Comparison of ENCODE assay signal across 9 mouse cellular contexts in genomic region chr2:178415150-178415448, GRCm38 (mm10). TPM values are rescaled to one million over a fixed set of nuclear protein-coding genes. Genes with fewer than 3 reads are reported as not detected.
DNase-seq lines count a peak whose midpoint lies in the region; ATAC-seq and TF ChIP-seq lines count a peak whose summit lies in the region.
"Had no signal": no experiment of that assay in that cellular context is flagged by ENCODE, and none has a peak within 500 bp of the region (broad histone marks: within the 10 kb centered on the region; RNA-seq: fewer than 3 reads in every experiment).

No protein-coding gene starts in this region.

- H3K36me3 ChIP-seq in megakaryocyte, embryonic 14.5 days (replicated peaks; ENCODE audit: low read length), result peaks cover 34% of the 10 kb centered on the region
- H3K36me3 ChIP-seq in limb, embryonic 14.5 days (ENCODE audit: control insufficient read depth, insufficient read depth, low read length), result peaks cover 6% of the 10 kb centered on the region; the same call in 1 of the 2 replicates
- H3K36me3 ChIP-seq in stomach, embryonic 16.5 days (ENCODE audit: control insufficient read depth, insufficient read depth, low read length), result peaks cover 4% of the 10 kb centered on the region; the same call in 1 of the 2 replicates

- peaks cover 79% of the 10 kb centered on the region for H3K4me1 ChIP-seq in megakaryocyte, embryonic 14.5 days
- H3K4me1 ChIP-seq in limb, embryonic 14.5 days (ENCODE audit: control insufficient read depth, insufficient read depth, low read length), result peaks cover 12% of the 10 kb centered on the region
- peaks cover 21% of the 10 kb centered on the region for H3K4me1 ChIP-seq in stomach, embryonic 16.5 days (ENCODE audit: control insufficient read depth, insufficient read depth, low read length)

- WGBS in limb, embryonic 14.5 days, result 41% methylated on average over 3 of the region's 3 CpGs
- WGBS in stomach, embryonic 16.5 days, result 28% methylated on average over 3 of the region's 3 CpGs

- H3K27ac ChIP-seq in limb, embryonic 14.5 days (replicated peaks; ENCODE audit: low read depth, low read length), result no peak overlapping the region
- 0 out of 2 replicates have a peak overlapping the region, but pooled peaks have one; percentile 21 for H3K27ac ChIP-seq in stomach, embryonic 16.5 days (ENCODE audit: low read length)

- H3K4me3 ChIP-seq in megakaryocyte, embryonic 14.5 days (replicated peaks), result peak overlapping the region; percentile 98
- H3K4me3 ChIP-seq in limb, embryonic 14.5 days (replicated peaks; ENCODE audit: low read length), result peak overlapping the region; percentile 62
- H3K4me3 ChIP-seq in stomach, embryonic 16.5 days (replicated peaks; ENCODE audit: low read length), result peak overlapping the region; percentile 72

- TF ChIP-seq POLR2A in limb, embryonic 14.5 days (IDR thresholded peaks at IDR 0.05; ENCODE audit: borderline replicate concordance, extremely low read depth, insufficient read depth, insufficient read length), result no peak

- no peak for ATAC-seq in cerebellum, adult (ENCODE audit: insufficient number of reproducible peaks, low FRiP score, low TSS enrichment)
- no peak for ATAC-seq in megakaryocyte, adult 5-6 weeks (ENCODE audit: poor library complexity, severe bottlenecking)
- ATAC-seq in limb, embryonic 14.5 days (ENCODE audit: low FRiP score, low read depth), result no peak
- no peak for ATAC-seq in stomach, embryonic 16.5 days (ENCODE audit: insufficient read depth, low FRiP score)

- peaks cover 9% of the 10 kb centered on the region for H3K27me3 ChIP-seq in megakaryocyte, embryonic 14.5 days (replicated peaks)
- H3K27me3 ChIP-seq in limb, embryonic 14.5 days (ENCODE audit: control insufficient read depth, insufficient read depth, low read length), result peaks cover 19% of the 10 kb centered on the region
- 0 out of 2 replicates have a peak, but pooled peaks cover 6% of the 10 kb centered on the region for H3K27me3 ChIP-seq in stomach, embryonic 16.5 days (ENCODE audit: control insufficient read depth, insufficient read depth, low read length)

- peak overlapping the region; percentile 99 for H3K4me2 ChIP-seq in limb, embryonic 14.5 days (replicated peaks; ENCODE audit: low read depth, low read length, severe bottlenecking)
- peak overlapping the region; percentile 99 for H3K4me2 ChIP-seq in stomach, embryonic 16.5 days (ENCODE audit: low read depth, low read length)

- peak overlapping the region; percentile 59 for H3K9ac ChIP-seq in limb, embryonic 14.5 days (ENCODE audit: low read depth, low read length, severe bottlenecking)
- peak overlapping the region; percentile 77 for H3K9ac ChIP-seq in stomach, embryonic 16.5 days (ENCODE audit: low read length)

- DNase-seq in cerebellum, postnatal 10 days, result peak; percentile 64 to 82
- no peak for DNase-seq in limb, embryonic 14.5 days (ENCODE audit: low spot score)
- no peak for DNase-seq in cerebellum, adult 9-10 months
- DNase-seq in spleen, postnatal 14 days (ENCODE audit: low spot score in 2 of 2), result no peak

- H3K9me3 ChIP-seq in megakaryocyte, embryonic 14.5 days, result no peaks in the 10 kb centered on the region
- no peaks in the 10 kb centered on the region for H3K9me3 ChIP-seq in limb, embryonic 14.5 days (ENCODE audit: control insufficient read depth, low read length)
- H3K9me3 ChIP-seq in stomach, embryonic 16.5 days (replicated peaks; ENCODE audit: control insufficient read depth, low read length), result no peaks in the 10 kb centered on the region

RNA-seq across cellular contexts. Expression of gene Fam217b, which starts 0.8 kb away (rescaled TPM):
- polyA plus RNA-seq in megakaryocyte, embryonic 14.5 days (2012; ENCODE audit: insufficient read depth, low replicate concordance), result 6.1 and 12.1 TPM in 2 replicates
- total RNA-seq in megakaryocyte, adult 5-6 weeks (2015), result 10.2 and 16.0 TPM in 2 replicates
- 5.9 and 8.6 TPM in 2 replicates for total RNA-seq in megakaryocyte, adult 5-6 weeks (2017)
- 3.1 and 3.2 TPM in 2 replicates for polyA plus RNA-seq in limb, embryonic 14.5 days (2012; rRNA removed)
- 3.7 and 5.7 TPM in 2 replicates for polyA plus RNA-seq in limb, embryonic 14.5 days (2014; fragmentation: Nextera tagmentation; extraction: Ambion mirVana)
- 3.7 and 4.0 TPM in 2 replicates for polyA plus RNA-seq in stomach, embryonic 16.5 days (2015; fragmentation: Nextera tagmentation; extraction: Ambion mirVana)

RNA-seq across cellular contexts. Expression of gene Ppp1r3d, which starts 0.8 kb away (rescaled TPM):
- 8.0 and 20.4 TPM in 2 replicates for polyA plus RNA-seq in megakaryocyte, embryonic 14.5 days (2012; ENCODE audit: insufficient read depth, low replicate concordance)
- total RNA-seq in megakaryocyte, adult 5-6 weeks (2015), result 7.4 and 7.5 TPM in 2 replicates
- total RNA-seq in megakaryocyte, adult 5-6 weeks (2017), result 5.4 and 5.8 TPM in 2 replicates
- polyA plus RNA-seq in limb, embryonic 14.5 days (2012; rRNA removed), result 3.1 and 4.0 TPM in 2 replicates
- 3.9 and 4.0 TPM in 2 replicates for polyA plus RNA-seq in limb, embryonic 14.5 days (2014; fragmentation: Nextera tagmentation; extraction: Ambion mirVana)
- polyA plus RNA-seq in stomach, embryonic 16.5 days (2015; fragmentation: Nextera tagmentation; extraction: Ambion mirVana), result 3.3 and 4.2 TPM in 2 replicates

RNA-seq across cellular contexts. Expression of gene Sycp2, which starts 7.6 kb away (rescaled TPM):
- 0.03 TPM in 1 of 2 replicates, not detected in the other for polyA plus RNA-seq in megakaryocyte, embryonic 14.5 days (2012; ENCODE audit: insufficient read depth, low replicate concordance)
- 0.96 and 3.1 TPM in 2 replicates for total RNA-seq in megakaryocyte, adult 5-6 weeks (2015)
- total RNA-seq in megakaryocyte, adult 5-6 weeks (2017), result 1.4 and 1.5 TPM in 2 replicates
- polyA plus RNA-seq in limb, embryonic 14.5 days (2012; rRNA removed), result 0.13 and 0.26 TPM in 2 replicates
- polyA plus RNA-seq in limb, embryonic 14.5 days (2014; fragmentation: Nextera tagmentation; extraction: Ambion mirVana), result 0.06 and 0.19 TPM in 2 replicates
- 0.06 and 0.23 TPM in 2 replicates for polyA plus RNA-seq in stomach, embryonic 16.5 days (2015; fragmentation: Nextera tagmentation; extraction: Ambion mirVana)
- total RNA-seq: megakaryocyte-erythroid progenitor cell, adult 5-6 weeks had no signal

RNA-seq across cellular contexts. Expression of gene Cdh26, which starts 15.2 kb away (rescaled TPM):
- polyA plus RNA-seq in megakaryocyte, embryonic 14.5 days (2012; ENCODE audit: insufficient read depth, low replicate concordance), result not detected in 2 replicates
- not detected in 2 replicates for total RNA-seq in megakaryocyte, adult 5-6 weeks (2015)
- total RNA-seq in megakaryocyte, adult 5-6 weeks (2017), result not detected in 2 replicates
- 0.23 and 0.33 TPM in 2 replicates for polyA plus RNA-seq in limb, embryonic 14.5 days (2012; rRNA removed)
- 0.21 and 0.41 TPM in 2 replicates for polyA plus RNA-seq in limb, embryonic 14.5 days (2014; fragmentation: Nextera tagmentation; extraction: Ambion mirVana)
- 0.52 and 0.80 TPM in 2 replicates for polyA plus RNA-seq in stomach, embryonic 16.5 days (2015; fragmentation: Nextera tagmentation; extraction: Ambion mirVana)
- total RNA-seq: megakaryocyte-erythroid progenitor cell, adult 5-6 weeks had no signal

Comparison
In these comparisons a context has a peak if more than half of its experiments do, and no peak if none do; other contexts are left out.
1. DNase-seq: peak in cerebellum, postnatal 10 days (2 of 2); none in limb, embryonic 14.5 days (single experiment), cerebellum, adult 9-10 months (single experiment) and spleen, postnatal 14 days (0 of 2).
2. Peak in every context shown above with its lines, with median percentiles within 50 percentile points of each other: H3K4me3 ChIP-seq.